Mouse (Mus musculus): Measurements from ENCODE around the gene Nicn1. TPM values are rescaled to one million over a fixed set of nuclear protein-coding genes. Genes with fewer than 3 reads are reported as not detected.

The Nicn1 gene
- total RNA-seq, 2 experiments from 2014 or later = 15.9 to 16.7 TPM

GRCm38 (mm10) chr9:108325811-108326210 is 35.6 kb downstream of the Nicn1 start:
- no peak for DNase-seq (ENCODE audit: low spot score in 2 of 2)

DNA sequence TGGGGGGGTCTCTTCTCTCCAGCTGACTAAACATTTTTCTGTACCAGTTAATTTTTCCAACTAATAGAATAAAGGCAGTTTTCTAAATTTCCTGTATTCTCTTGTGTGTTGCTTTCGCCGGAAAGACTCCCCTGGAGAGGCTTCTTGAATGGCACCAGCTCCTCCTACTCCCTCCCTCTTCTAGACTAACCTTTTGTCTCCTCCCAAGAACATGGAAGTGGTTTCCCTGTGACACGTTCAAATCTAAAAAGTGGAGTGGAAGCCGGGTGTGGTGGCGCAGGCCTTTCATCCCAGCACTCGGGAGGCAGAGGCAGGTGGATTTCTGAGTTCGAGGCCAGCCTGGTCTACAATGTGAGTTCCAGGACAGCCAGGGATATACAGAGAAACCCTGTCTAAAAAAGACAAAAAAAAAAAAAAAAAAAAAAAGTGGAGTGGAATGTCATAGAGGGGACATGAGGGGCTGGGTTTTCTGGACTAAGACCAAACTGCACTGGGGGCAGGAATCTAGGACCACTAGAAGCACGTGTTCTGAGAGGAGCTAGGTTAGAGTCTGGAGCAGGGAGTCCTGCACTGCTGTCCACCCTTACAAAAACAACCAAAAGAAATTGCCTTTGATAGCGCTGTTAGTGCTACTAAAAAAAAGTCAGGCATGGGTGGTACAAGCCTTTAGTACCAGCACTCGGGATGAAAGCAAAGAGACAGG is 47.8 kb downstream of the Nicn1 start:
- no peak for DNase-seq (ENCODE audit: low spot score in 2 of 2)

DNA sequence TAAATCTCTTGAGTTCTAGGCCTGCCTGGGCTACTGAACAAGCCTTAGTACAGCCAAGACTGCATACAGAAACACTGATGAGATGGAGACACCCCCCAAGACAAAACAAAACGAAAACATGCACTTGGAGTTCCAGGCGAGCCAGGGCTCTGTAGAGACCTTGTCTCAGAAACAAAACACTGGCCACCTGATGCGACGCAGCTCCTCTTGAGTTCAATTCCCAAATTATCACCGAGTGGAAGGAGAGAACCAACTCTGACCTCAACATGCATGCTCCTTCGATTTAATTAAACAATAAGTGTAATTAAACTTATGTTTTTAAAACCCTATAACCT is 48.3 kb downstream of the Nicn1 start:
- no peak for DNase-seq (ENCODE audit: low spot score in 2 of 2)

DNA sequence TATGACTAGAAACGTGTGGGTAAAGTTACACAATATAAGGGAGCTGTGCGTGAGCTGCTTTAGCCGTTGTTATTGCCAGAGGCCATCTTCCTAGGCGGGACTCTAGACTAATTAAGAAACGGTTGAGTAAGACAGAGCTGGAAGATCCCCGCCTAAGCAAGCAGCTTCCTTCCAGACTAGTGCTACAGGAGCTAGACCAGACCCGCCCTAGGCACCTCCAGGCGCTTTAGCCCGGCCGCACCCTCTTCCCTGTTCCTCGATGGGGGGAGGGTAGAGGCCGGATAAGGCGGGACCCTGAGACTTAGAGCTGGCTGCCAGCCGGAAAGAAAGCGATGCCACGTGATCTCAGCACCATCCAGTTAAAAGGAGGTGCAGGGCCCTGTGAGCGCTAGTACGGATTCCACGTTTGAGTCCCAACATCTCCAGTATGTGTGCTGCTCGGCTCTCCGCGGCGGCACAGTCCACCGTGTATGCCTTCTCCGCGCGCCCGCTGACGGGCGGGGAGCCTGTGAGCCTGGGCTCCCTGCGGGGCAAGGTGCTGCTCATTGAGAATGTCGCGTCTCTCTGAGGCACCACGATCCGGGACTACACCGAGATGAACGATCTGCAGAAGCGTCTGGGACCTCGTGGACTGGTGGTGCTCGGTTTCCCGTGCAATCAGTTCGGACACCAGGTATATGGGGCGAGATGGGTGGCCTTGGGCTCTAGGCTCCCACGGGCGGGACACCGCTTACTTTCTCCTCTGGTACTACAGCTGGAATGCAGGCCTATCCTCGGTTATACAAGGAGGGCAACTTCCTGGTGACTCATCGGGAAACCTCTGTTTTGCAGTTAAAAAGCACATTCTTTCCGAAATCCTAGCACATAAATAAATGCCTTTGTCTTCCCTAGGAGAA is 48.9 kb downstream of the Nicn1 start, which contains the start of gene Gpx1:
Gene Gpx1 (plus strand): TSS at position 18 of the 896 bp plus-strand sequence.
- peak; percentile 78 to 91 for DNase-seq (ENCODE audit: low spot score in 2 of 2)

DNA sequence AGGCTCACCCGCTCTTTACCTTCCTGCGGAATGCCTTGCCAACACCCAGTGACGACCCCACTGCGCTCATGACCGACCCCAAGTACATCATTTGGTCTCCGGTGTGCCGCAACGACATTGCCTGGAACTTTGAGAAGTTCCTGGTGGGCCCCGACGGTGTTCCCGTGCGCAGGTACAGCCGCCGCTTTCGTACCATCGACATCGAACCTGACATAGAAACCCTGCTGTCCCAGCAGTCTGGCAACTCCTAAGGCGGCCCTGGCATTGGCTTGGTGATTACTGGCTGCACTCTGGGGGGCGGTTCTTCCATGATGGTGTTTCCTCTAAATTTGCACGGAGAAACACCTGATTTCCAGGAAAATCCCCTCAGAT is 49.6 kb downstream of the Nicn1 start:
- peak in 1 of 2 experiments; percentile 24 for DNase-seq (ENCODE audit: low spot score in 2 of 2)

GRCm38 (mm10) chr9:108340258-108341138 is 50.3 kb downstream of the Nicn1 start:
- no peak for DNase-seq (ENCODE audit: low spot score in 2 of 2)

DNA sequence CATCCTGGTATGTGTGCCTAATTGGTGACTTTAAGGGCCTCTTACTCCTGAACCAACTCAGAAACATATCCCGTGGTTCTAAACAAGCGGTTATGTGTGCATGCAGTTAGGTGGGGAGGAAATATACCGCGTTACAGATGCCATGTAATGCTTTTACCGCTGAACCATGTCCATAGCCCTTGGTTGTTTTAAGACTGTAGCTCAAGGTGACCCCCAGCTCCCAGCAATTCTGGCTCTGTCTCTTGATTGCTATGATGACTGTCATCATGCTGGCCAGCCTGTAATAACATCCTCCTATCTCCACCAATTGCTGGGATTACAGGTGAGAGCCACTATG is 50.9 kb downstream of the Nicn1 start:
- DNase-seq (ENCODE audit: low spot score in 2 of 2) = no peak

DNA sequence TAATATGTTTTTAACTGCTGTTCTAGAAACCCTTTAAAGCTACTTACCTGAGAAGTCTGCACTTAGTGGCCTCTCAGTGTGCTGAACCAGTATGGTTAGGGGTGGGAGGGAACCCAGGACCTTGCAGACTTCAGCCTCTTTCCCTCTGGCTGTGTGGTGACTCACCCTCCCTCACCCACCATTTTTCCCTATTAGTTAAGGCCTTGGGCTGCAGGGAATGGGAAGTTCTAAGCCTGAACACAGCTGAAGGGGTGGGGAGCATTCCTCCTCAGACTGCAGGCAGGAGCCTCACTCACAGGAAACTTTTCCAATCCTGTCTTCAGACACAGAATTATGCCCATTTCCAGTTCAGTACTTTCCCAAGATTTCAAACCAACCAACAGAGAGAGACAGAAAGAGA is 51.6 kb downstream of the Nicn1 start:
- no peak for DNase-seq (ENCODE audit: low spot score in 2 of 2)

- no peak for DNase-seq (ENCODE audit: low spot score in 2 of 2)
Measured at GRCm38 (mm10) chr9:108342301-108342831, 52.1 kb downstream of the Nicn1 start.

GRCm38 (mm10) chr9:108343331-108343730 is 53.1 kb downstream of the Nicn1 start:
- no peak for DNase-seq (ENCODE audit: low spot score in 2 of 2)

- no peak for DNase-seq (ENCODE audit: low spot score in 2 of 2)
Measured at GRCm38 (mm10) chr9:108343835-108344234, 53.6 kb downstream of the Nicn1 start.

GRCm38 (mm10) chr9:108344471-108344870 is 54.2 kb downstream of the Nicn1 start:
- DNase-seq (ENCODE audit: low spot score in 2 of 2) = no peak

Other genes with a start within 250 kb of the Nicn1 start
- gene Gmppb, start 241.2 kb upstream of the Nicn1 start, total RNA-seq (2021) = 10 to 100 TPM; 18.2 to 20.6 TPM
- gene Amigo3, start 237.3 kb upstream of the Nicn1 start, total RNA-seq (2021) = 1 to 10 TPM; 3.2 to 3.4 TPM
- gene Mst1, start 210.0 kb upstream of the Nicn1 start, total RNA-seq (2021) = under 1 TPM in 1 of 2 experiments, not detected in 1; 0.36 TPM
- gene Rnf123, start 207.1 kb upstream of the Nicn1 start, total RNA-seq (2021) = 10 to 100 TPM; 83.8 to 94.8 TPM
- gene Apeh, start 195.8 kb upstream of the Nicn1 start, total RNA-seq (2021) = 10 to 100 TPM; 47.7 to 51.5 TPM
- under 1 TPM; 0.39 to 0.41 TPM for gene Bsn, start 100.0 kb upstream of the Nicn1 start, total RNA-seq (2021)
- gene Dag1, start 26.5 kb upstream of the Nicn1 start, total RNA-seq (2021) = 100 to 1,000 TPM; 400 to 402 TPM
- 1 to 10 TPM; 2.4 to 3.1 TPM for gene Amt, start 6.4 kb downstream of the Nicn1 start, total RNA-seq (2021)
- 100 to 1,000 TPM; 272 TPM for gene Rhoa, start 15.7 kb downstream of the Nicn1 start, total RNA-seq (2021)
- 10 to 100 TPM; 24.7 to 33.9 TPM for gene Tcta, start 15.7 kb downstream of the Nicn1 start, total RNA-seq (2021)
- 100 to 1,000 TPM in 1 of 2 experiments, 10 to 100 TPM in 1; 91.8 to 108 TPM for gene Gpx1, start 48.5 kb downstream of the Nicn1 start, total RNA-seq (2021)
- 10 to 100 TPM; 77.2 to 93.2 TPM for gene Usp4, start 57.4 kb downstream of the Nicn1 start, total RNA-seq (2021)
- 1 to 10 TPM in 1 of 2 experiments, under 1 TPM in 1; 0.57 to 1.2 TPM for gene 1700102P08Rik, start 102.4 kb downstream of the Nicn1 start, total RNA-seq (2021)
- gene Ccdc36, start 138.1 kb downstream of the Nicn1 start, total RNA-seq (2021) = under 1 TPM; 0.21 to 0.25 TPM
- not detected for gene BC048562, start 146.1 kb downstream of the Nicn1 start, total RNA-seq (2021)
- gene Ccdc71, start 170.1 kb downstream of the Nicn1 start, total RNA-seq (2021) = 10 to 100 TPM; 27.0 to 31.3 TPM
- 10 to 100 TPM; 13.4 to 15.3 TPM for gene Klhdc8b, start 171.2 kb downstream of the Nicn1 start, total RNA-seq (2021)
- 100 to 1,000 TPM; 180 to 191 TPM for gene Lamb2, start 189.3 kb downstream of the Nicn1 start, total RNA-seq (2021)
- gene Usp19, start 200.2 kb downstream of the Nicn1 start, total RNA-seq (2021) = 100 to 1,000 TPM; 107 to 126 TPM
- 10 to 100 TPM; 93.1 to 96.0 TPM for gene Qars, start 217.3 kb downstream of the Nicn1 start, total RNA-seq (2021)
- gene Qrich1, start 226.4 kb downstream of the Nicn1 start, total RNA-seq (2021) = 100 to 1,000 TPM; 109 to 123 TPM